Mouse (Mus musculus): ENCODE measurements at regions not wholly inside any gene's neighbourhood (a gene's known extent, or its start where the extent isn't known, plus 50 kb on each side); places are given as distances from the start of the nearest gene placed in this dataset.
A peak's percentile ranks its signal among the peaks of the same experiment; 100 is the strongest.

DNA sequence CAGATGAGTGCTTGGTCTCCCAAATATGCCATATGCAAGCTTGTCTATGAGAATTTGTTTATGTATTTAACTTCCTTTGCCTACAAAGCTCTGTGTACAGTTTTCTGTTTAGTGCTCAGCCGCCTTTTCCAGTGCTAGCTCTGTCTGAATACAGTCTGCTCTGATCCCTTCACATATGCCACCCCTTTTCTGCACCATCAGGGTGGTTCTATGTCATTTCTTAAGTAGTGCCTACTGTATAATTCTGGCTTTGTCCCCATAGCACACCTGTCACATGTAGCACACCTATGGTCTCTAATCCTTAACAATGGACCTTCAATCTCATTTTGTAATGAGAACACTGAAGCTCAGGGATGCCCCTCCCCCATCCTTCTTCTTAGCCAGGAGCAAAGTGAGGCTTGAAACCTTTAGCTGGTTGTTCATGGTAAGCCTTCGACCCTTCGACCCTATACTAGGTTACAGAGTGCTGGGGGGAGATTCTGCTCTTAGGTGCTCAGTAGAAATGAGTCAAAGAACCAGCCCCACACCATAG is 60.1 kb upstream of the Sorl1 start:
- Histone ChIP-seq H3K27ac (ENCODE audit: insufficient read depth, low read length) (peak overlapping the region; percentile 87), H3K4me1 (ENCODE audit: control insufficient read depth, insufficient read depth, low read length) (peaks cover 45% of the 10 kb centered on the region), H3K4me3 (replicated peaks; ENCODE audit: insufficient read depth, low read depth, low read length) (no peak overlapping the region), H3K27me3 (ENCODE audit: control insufficient read depth, insufficient read depth, low read length) (no peaks in the 10 kb centered on the region)
- TF ChIP-seq CTCF (IDR thresholded peaks at IDR 0.05; ENCODE audit: borderline replicate concordance, insufficient read depth, low read depth, low read length) (no peak), POLR2A (IDR thresholded peaks at IDR 0.05; ENCODE audit: borderline replicate concordance, insufficient read depth, low read length) (no peak)
- DNase-seq, result no peak
- 46% methylated on average over 3 of the region's 3 CpGs for WGBS

GRCm38 (mm10) chr9:42183448-42183847 is 59.4 kb upstream of the Sorl1 start:
- H3K27me3 ChIP-seq (ENCODE audit: control insufficient read depth, insufficient read depth, low read length), result no peaks in the 10 kb centered on the region
- 1% methylated on average over 5 of the region's 5 CpGs for WGBS
- H3K4me3 ChIP-seq (replicated peaks; ENCODE audit: insufficient read depth, low read depth, low read length), result no peak overlapping the region
- DNase-seq, result peak; percentile 89 to 97
- H3K27ac ChIP-seq (ENCODE audit: insufficient read depth, low read length), result peak overlapping the region; percentile 73
- TF ChIP-seq POLR2A (IDR thresholded peaks at IDR 0.05; ENCODE audit: borderline replicate concordance, insufficient read depth, low read length) (no peak), CTCF (IDR thresholded peaks at IDR 0.05; ENCODE audit: borderline replicate concordance, insufficient read depth, low read depth, low read length) (no peak)
- H3K4me1 ChIP-seq (ENCODE audit: control insufficient read depth, insufficient read depth, low read length), result peaks cover 37% of the 10 kb centered on the region

DNA sequence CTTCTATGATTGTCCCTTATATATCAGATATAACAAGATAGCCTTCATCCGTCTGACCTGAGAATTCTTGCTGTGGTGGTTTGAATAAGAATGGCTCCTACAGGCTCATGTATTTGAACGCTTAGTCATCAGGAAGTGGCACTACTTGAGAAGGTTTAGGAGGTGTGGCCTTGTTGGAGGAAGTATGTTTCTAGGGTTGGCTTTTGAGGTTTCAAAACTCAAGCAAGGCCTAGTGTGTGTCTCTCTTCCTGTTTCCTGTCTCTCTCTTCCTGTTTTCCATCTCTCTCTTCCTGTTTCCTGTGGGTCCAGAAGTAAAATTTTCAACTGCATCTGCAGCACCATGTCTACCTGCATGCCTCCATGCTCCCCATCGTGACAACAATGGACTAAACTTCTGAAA is 58.3 kb upstream of the Sorl1 start:
- H3K27me3 ChIP-seq (ENCODE audit: control insufficient read depth, insufficient read depth, low read length), result no peaks in the 10 kb centered on the region
- DNase-seq, result no peak
- TF ChIP-seq POLR2A (IDR thresholded peaks at IDR 0.05; ENCODE audit: borderline replicate concordance, insufficient read depth, low read length) (no peak), CTCF (IDR thresholded peaks at IDR 0.05; ENCODE audit: borderline replicate concordance, insufficient read depth, low read depth, low read length) (no peak)
- peaks cover 27% of the 10 kb centered on the region for H3K4me1 ChIP-seq (ENCODE audit: control insufficient read depth, insufficient read depth, low read length)
- WGBS, result 92% methylated on average over 3 of the region's 3 CpGs
- no peak overlapping the region for H3K4me3 ChIP-seq (replicated peaks; ENCODE audit: insufficient read depth, low read depth, low read length)
- peak overlapping the region; percentile 73 for H3K27ac ChIP-seq (ENCODE audit: insufficient read depth, low read length)

GRCm38 (mm10) chr9:42180152-42180551 is 56.1 kb upstream of the Sorl1 start:
- H3K4me1 ChIP-seq (ENCODE audit: control insufficient read depth, insufficient read depth, low read length), result peaks cover 19% of the 10 kb centered on the region
- no peak overlapping the region for H3K4me3 ChIP-seq (replicated peaks; ENCODE audit: insufficient read depth, low read depth, low read length)
- 96% methylated on average over 4 of the region's 4 CpGs for WGBS
- no peak for TF ChIP-seq POLR2A (IDR thresholded peaks at IDR 0.05; ENCODE audit: borderline replicate concordance, insufficient read depth, low read length)
- no peak for TF ChIP-seq CTCF (IDR thresholded peaks at IDR 0.05; ENCODE audit: borderline replicate concordance, insufficient read depth, low read depth, low read length)
- DNase-seq, result no peak
- H3K27me3 ChIP-seq (ENCODE audit: control insufficient read depth, insufficient read depth, low read length), result no peaks in the 10 kb centered on the region
- H3K27ac ChIP-seq (ENCODE audit: insufficient read depth, low read length), result no peak overlapping the region

- DNase-seq, result no peak
- Histone ChIP-seq H3K4me1 (ENCODE audit: control insufficient read depth, insufficient read depth, low read length) (peaks cover 7% of the 10 kb centered on the region; the same call in 1 of the 2 replicates), H3K27me3 (ENCODE audit: control insufficient read depth, insufficient read depth, low read length) (no peaks in the 10 kb centered on the region), H3K27ac (ENCODE audit: insufficient read depth, low read length) (no peak overlapping the region), H3K4me3 (replicated peaks; ENCODE audit: insufficient read depth, low read depth, low read length) (no peak overlapping the region)
- WGBS, result 89% methylated on average over 4 of the region's 4 CpGs
- TF ChIP-seq POLR2A (IDR thresholded peaks at IDR 0.05; ENCODE audit: borderline replicate concordance, insufficient read depth, low read length) (no peak), CTCF (IDR thresholded peaks at IDR 0.05; ENCODE audit: borderline replicate concordance, insufficient read depth, low read depth, low read length) (no peak)
Measured at GRCm38 (mm10) chr9:42178759-42179377, 54.8 kb upstream of the Sorl1 start.

- TF ChIP-seq POLR2A (IDR thresholded peaks at IDR 0.05; ENCODE audit: borderline replicate concordance, insufficient read depth, low read length) (no peak), CTCF (IDR thresholded peaks at IDR 0.05; ENCODE audit: borderline replicate concordance, insufficient read depth, low read depth, low read length) (no peak)
- Histone ChIP-seq H3K27me3 (ENCODE audit: control insufficient read depth, insufficient read depth, low read length) (no peaks in the 10 kb centered on the region), H3K4me1 (ENCODE audit: control insufficient read depth, insufficient read depth, low read length) (no peaks in the 10 kb centered on the region), H3K4me3 (replicated peaks; ENCODE audit: insufficient read depth, low read depth, low read length) (no peak overlapping the region), H3K27ac (ENCODE audit: insufficient read depth, low read length) (no peak overlapping the region)
- 42% methylated on average over 2 of the region's 2 CpGs for WGBS
- no peak for DNase-seq
Measured at GRCm38 (mm10) chr9:42174349-42174955, 50.4 kb upstream of the Sorl1 start.
